Mouse (Mus musculus): ENCODE data around the gene Plppr2. TPM values are rescaled to one million over a fixed set of nuclear protein-coding genes. Genes with fewer than 3 reads are reported as not detected.

Plppr2 gene
- polyA plus RNA-seq, 1 experiment from 2014 or later, result 37.0 TPM

DNA sequence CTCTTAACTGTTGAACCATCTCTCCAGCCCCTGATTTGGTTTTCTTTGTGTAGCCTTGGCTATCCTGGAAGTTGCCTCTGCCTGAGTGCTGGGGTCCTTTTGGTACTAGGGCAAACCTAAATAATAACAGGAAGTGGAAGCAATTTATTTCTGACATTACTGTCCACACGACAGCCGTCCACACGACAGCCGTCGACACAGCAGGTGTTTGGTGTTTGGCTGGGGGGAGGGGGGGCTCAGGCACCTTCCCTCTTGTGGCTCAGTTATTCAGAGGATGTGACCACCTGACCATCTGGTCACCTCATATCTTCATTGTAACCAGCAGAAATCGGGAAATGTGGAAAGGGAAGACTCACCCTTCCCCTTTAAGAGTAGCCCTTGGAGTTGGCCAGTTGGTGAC, 32.0 kb downstream of the Plppr2 start:
- 80% methylated on average over 6 of the region's 6 CpGs for WGBS

DNA sequence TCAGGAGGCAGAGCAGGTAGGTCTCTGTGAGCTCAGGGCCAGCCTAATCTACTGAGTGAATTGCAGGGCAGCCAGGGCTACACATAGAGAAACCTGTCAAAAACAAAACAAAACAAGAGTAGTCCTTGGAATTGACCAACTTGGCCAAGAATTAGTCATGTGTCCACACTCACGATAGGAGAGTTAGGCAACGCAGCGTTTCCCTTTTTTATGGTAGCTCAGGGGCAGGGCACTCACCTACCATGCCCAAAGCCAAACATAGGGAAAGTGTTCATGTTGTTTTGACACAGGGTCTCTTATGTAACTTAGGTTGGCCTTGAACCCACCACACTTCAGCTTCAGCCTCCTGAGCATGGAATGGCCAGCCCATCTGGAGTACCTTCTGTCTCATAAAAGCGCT, 32.5 kb downstream of the Plppr2 start:
- H3K9me3 ChIP-seq, result no peaks in the 10 kb centered on the region
- H3K4me1 ChIP-seq, result no peaks in the 10 kb centered on the region
- no peak overlapping the region for H3K4me2 ChIP-seq
- 0 out of 2 replicates have a peak, but pooled peaks cover under 1% of the 10 kb centered on the region for H3K27me3 ChIP-seq
- no peak overlapping the region for H3K9ac ChIP-seq
- H3K4me3 ChIP-seq (replicated peaks), result no peak overlapping the region
- no peak overlapping the region for H3K27ac ChIP-seq
- no peak for ATAC-seq (ENCODE audit: low FRiP score)
- no peaks in the 10 kb centered on the region for H3K36me3 ChIP-seq (replicated peaks)
- 89% methylated on average over 4 of the region's 4 CpGs for WGBS

More for the DNA sequence above, 32.0 kb downstream of the Plppr2 start:
- H3K36me3 ChIP-seq (replicated peaks), result no peaks in the 10 kb centered on the region
- H3K4me2 ChIP-seq, result no peak overlapping the region
- no peak for ATAC-seq (ENCODE audit: low FRiP score)
- H3K9me3 ChIP-seq, result no peaks in the 10 kb centered on the region
- H3K4me1 ChIP-seq, result no peaks in the 10 kb centered on the region
- no peak overlapping the region for H3K4me3 ChIP-seq (replicated peaks)
- H3K9ac ChIP-seq, result no peak overlapping the region
- H3K27me3 ChIP-seq, result peaks cover 4% of the 10 kb centered on the region
- H3K27ac ChIP-seq, result no peak overlapping the region

DNA sequence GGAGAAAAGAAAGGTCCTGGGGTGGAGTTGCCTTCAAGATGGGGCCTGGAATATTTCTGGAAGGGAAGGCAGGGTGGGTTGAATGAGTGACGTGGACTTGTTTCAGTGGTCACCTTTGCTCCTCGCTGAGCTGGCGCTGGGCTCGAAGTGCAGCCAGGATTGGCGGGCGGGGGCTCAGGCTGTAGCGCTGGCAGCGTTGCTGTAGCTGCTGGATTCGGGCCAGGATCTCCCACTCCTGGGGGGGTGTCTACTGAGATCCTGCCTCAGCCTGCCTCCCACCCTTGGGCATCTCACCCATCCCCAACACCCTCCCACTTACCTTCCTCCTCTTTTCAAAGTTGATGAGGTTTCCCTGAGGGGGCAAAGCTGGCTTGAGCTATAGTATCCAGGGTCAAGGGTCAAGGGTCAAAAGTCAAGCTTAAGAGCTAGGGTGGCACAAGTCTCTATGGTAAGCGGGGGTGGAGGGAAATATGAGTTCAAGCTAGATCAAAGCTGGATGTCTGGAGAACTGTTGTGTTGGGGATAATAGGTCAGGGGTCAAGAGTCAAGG, 39.9 kb downstream of the Plppr2 start:
- Histone ChIP-seq H3K4me3 (replicated peaks) (no peak overlapping the region), H3K27ac (no peak overlapping the region), H3K9ac (no peak overlapping the region), H3K9me3 (no peaks in the 10 kb centered on the region), H3K4me1 (no peaks in the 10 kb centered on the region), H3K27me3 (no peaks in the 10 kb centered on the region), H3K4me2 (no peak overlapping the region), H3K36me3 (replicated peaks) (no peaks in the 10 kb centered on the region)
- no peak for ATAC-seq (ENCODE audit: low FRiP score)
- WGBS, result 83% methylated on average over 10 of the region's 10 CpGs

DNA sequence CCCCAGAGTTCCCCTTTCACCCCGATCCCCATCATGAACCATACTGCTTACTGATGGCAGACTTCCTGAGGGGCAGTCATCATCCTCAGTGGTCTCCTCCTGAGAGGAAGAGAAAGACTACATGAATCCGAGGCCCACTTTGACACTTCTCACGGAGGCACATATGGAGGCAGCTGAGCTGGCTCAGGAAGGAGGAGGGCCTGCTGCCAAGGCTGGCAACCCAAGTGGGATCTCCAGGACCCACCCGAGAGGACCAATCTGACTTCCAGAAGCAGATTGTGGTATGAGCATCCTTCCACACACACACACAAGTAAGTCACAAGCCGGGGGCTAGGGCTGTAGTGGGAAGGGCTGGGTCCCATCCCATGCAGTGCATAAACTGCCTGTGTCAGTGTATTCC, 40.5 kb downstream of the Plppr2 start:
- Histone ChIP-seq H3K36me3 (replicated peaks) (no peaks in the 10 kb centered on the region), H3K9ac (no peak overlapping the region), H3K27ac (no peak overlapping the region), H3K4me2 (no peak overlapping the region), H3K4me3 (replicated peaks) (no peak overlapping the region), H3K27me3 (no peaks in the 10 kb centered on the region), H3K9me3 (no peaks in the 10 kb centered on the region), H3K4me1 (no peaks in the 10 kb centered on the region)
- no peak for ATAC-seq (ENCODE audit: low FRiP score)
- WGBS, result 91% methylated on average over 5 of the region's 5 CpGs

DNA sequence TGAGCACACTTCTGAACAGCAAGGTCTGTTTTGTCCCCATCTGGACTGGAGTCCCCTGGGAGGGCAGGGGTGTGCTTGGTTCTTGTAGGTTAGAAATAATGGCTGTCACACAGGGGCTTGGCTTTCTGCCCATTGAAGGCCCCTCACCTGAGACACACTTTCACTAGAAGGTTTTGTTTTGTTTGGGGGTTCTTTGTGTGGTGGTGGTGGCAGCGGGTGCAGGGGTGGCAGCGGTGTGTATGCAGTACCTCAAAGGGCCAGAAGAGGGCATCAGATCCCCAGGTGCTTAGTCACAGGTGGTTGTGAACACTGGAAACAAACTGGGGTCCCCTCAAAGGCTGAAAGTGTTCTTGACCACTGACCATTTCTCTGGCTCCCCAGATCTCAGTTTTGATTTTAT, 41.1 kb downstream of the Plppr2 start:
- no peak overlapping the region for H3K4me2 ChIP-seq
- no peaks in the 10 kb centered on the region for H3K36me3 ChIP-seq (replicated peaks)
- no peaks in the 10 kb centered on the region for H3K4me1 ChIP-seq
- H3K27me3 ChIP-seq, result no peaks in the 10 kb centered on the region
- 15% methylated on average over 2 of the region's 2 CpGs for WGBS
- no peak overlapping the region for H3K9ac ChIP-seq
- no peaks in the 10 kb centered on the region for H3K9me3 ChIP-seq
- no peak overlapping the region for H3K4me3 ChIP-seq (replicated peaks)
- no peak overlapping the region for H3K27ac ChIP-seq
- no peak for ATAC-seq (ENCODE audit: low FRiP score)

DNA sequence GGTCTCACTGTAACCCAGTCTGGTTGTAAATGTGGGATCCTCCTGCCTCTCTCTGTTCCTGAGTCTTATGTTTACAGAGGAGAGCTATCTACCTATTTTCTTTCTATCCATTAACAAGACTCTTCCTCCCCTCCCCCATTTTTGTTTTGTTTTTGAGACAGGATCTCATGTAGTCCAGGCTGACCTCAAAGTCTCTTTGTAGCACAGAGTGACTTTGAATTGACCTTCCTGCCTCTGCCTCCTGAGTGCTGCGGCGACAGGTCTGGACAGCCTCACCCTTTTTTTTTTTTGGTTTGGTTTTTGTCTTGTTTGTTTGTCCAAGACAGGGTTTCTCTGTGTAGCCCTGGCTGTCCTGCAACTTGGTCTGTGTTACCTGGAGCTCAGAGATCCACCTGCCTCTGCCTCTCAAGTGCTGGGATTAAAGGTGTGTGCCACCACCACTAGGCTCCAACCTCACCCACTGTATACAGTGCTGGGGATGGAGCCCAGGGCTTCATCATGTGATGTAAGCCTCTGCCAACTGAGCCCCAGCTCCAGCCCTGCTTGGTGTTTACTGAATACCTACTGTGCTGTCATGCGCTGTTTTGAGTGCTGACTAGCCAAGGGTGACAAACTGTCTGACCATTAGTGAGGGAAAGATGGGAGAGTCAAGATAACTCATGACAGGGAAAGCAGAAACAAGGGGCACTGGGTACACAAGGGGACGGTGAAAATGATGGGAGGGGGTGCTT, 41.7 kb downstream of the Plppr2 start:
- H3K36me3 ChIP-seq (replicated peaks), result no peaks in the 10 kb centered on the region
- H3K4me2 ChIP-seq, result no peak overlapping the region
- H3K4me3 ChIP-seq (replicated peaks), result no peak overlapping the region
- no peaks in the 10 kb centered on the region; the same call in 1 of the 2 replicates for H3K4me1 ChIP-seq
- H3K27me3 ChIP-seq, result no peaks in the 10 kb centered on the region
- no peak overlapping the region for H3K9ac ChIP-seq
- 89% methylated on average over 4 of the region's 4 CpGs for WGBS
- ATAC-seq (ENCODE audit: low FRiP score), result no peak
- H3K9me3 ChIP-seq, result no peaks in the 10 kb centered on the region
- H3K27ac ChIP-seq, result no peak overlapping the region

DNA sequence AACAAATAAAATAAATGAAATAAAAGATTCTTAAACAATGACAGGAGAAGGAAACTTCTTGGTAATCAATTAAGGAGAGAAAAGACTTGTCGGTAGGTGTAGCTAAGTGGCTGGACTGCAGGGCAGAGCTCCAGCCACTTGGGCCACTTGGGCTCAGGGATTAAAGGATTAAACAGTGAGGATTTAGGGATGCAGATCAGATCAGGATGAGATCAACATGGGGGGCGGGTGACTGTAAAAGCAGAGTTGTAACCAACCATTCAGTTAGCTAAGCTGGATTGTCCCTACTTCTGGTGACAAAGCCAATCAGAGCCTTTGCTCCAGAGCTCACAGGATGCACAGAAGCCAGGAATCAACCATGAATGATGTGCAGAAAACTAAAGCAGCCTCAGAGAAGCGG, 47.1 kb downstream of the Plppr2 start:
- Histone ChIP-seq H3K4me2 (no peak overlapping the region), H3K36me3 (replicated peaks) (no peaks in the 10 kb centered on the region), H3K27me3 (peaks cover 48% of the 10 kb centered on the region), H3K9me3 (no peaks in the 10 kb centered on the region), H3K4me3 (replicated peaks) (no peak overlapping the region), H3K4me1 (peaks cover 18% of the 10 kb centered on the region), H3K9ac (no peak overlapping the region), H3K27ac (no peak overlapping the region)
- ATAC-seq (ENCODE audit: low FRiP score), result no peak
- WGBS, result 5% methylated on average over 3 of the region's 3 CpGs

DNA sequence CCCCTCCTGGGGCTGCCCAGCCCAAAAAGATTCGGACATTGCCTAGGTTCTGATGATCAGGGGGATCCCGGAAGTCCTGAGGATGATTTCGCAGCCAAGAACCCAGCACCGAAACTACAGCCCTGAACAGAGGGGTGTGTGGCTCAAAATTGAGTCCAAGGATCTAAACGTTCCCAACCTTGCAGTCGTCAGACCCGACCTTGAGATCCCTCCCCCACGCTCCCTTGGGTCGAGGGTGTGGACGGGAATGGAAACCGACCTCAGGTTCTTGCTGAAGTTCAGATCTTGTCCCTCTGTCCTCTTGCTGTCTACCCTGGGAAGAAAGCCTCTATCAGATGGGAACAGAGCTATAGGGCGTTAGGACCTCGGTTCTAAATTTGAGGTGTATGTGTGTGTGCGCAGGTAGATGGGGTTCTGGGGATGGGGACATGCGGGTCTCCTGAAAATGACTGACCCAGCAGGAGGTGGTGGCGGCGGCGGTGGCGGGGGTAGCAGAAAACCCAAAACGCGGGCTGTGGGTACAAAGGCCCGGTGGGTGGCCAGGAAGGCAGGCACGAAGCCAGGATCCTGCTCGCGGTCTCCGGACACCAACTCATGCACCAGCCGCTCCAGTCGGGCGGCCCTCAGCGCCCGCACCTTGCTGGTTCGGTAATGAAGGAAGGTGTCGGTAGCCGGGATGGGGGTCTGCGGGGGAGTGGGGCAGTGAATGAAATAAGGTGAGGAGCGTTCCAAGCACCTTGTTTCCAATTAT, 50.9 kb downstream of the Plppr2 start:
- Histone ChIP-seq H3K27me3 (peaks cover 87% of the 10 kb centered on the region), H3K36me3 (replicated peaks) (no peaks in the 10 kb centered on the region), H3K27ac (no peak overlapping the region), H3K9ac (no peak overlapping the region), H3K4me2 (peak overlapping the region; percentile 68), H3K9me3 (no peaks in the 10 kb centered on the region), H3K4me1 (peaks cover 34% of the 10 kb centered on the region), H3K4me3 (replicated peaks) (peak overlapping the region; percentile 42)
- WGBS, result 8% methylated on average over 36 of the region's 36 CpGs
- no peak for ATAC-seq (ENCODE audit: low FRiP score)

DNA sequence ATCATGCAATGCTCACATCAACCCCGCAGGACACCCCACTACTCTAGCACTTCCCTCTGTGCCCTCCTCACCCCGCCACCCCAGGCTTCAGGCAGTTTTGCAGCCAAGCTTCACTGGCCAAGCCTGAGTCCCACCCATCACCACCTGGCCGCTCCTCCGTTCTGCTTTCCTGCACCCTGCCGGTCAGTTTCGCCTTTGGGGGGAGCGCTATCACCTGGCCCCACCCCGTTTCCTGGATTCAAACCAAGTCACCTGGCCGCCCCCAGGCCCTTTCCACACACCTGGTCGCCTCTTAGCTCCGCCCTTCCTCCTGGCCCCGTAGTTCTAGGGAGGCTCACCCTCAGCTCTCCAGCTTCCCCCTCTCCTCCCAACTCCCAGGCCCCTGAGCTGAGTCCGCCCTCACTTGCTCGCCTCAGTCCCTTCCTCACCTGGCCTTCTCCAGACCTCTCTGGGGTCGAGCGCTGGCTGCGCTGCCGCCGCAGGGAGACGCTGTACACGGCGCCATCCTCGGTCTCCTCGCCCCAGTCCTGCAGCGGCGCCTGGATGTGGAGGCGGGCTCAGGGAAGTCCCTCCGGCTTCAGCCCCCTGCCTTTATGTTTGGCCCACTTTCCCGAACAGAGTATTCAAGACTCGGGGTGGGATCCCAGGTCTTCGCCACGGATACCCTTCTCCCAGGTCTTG, 51.7 kb downstream of the Plppr2 start:
- Histone ChIP-seq H3K9ac (peak overlapping the region; percentile 53), H3K36me3 (replicated peaks) (no peaks in the 10 kb centered on the region), H3K4me1 (peaks cover 34% of the 10 kb centered on the region), H3K4me3 (replicated peaks) (peak overlapping the region; percentile 42), H3K9me3 (no peaks in the 10 kb centered on the region), H3K27me3 (peaks cover 94% of the 10 kb centered on the region), H3K27ac (no peak overlapping the region), H3K4me2 (peak overlapping the region; percentile 68)
- no peak for ATAC-seq (ENCODE audit: low FRiP score)
- WGBS, result 1% methylated on average over 32 of the region's 32 CpGs

DNA sequence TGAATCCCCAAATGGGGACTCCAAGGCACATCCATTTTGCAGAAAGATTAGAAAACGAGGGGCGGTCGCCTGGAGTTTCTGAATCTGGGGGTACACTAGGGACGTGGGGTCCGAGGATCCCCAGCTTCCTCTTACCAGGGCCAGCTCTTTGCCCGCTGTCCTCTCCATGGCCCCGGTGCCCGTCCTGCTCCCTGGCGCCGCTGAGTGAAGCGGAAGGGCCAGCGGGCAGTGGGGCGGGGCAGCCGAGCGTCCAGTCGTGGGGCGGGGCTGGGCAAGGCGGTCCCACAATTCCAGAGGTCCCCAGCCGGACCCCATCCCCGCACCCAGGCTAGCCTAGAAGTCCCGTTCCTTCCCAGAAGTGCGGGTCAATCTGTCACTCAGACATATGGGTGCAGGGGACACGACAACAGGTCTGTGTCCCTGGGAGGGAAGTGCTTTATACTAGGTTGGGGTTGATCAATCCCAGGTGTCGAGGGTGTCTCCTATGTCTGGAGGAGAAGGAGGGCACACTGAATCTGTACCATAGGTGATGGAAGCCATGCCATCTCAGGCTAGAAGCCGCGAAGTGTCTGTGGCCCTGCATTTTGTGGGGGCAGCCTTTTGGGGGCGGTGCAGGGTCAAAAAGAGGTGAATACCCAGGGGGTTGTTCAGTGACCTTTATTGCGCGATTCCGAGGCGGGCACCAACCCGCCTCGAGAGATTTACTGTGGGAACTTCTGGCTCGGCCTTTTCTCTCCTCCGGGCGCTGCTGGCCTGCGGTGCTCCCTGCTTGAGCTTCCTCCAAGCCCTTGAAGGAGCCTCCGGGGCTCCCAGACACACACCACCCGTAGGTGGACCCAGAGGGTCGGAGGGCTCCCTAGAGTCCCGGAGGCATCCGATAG, 52.6 kb downstream of the Plppr2 start, which contains the start of gene Rgl3:
Gene Rgl3, minus strand, starts transcription at position 217 of the 881 bp plus-strand sequence.
- Histone ChIP-seq H3K4me2 (peak within 1 kb of the TSS; percentile 68), H3K36me3 (replicated peaks) (no peaks in the 10 kb centered on the region), H3K9ac (peak within 1 kb of the TSS; percentile 53), H3K9me3 (no peaks in the 10 kb centered on the region), H3K27me3 (peaks cover 93% of the 10 kb centered on the region), H3K27ac (no peak within 1 kb of the TSS), H3K4me1 (peaks cover 34% of the 10 kb centered on the region), H3K4me3 (replicated peaks) (peak within 1 kb of the TSS; percentile 42)
- ATAC-seq (ENCODE audit: low FRiP score), result 0 out of 2 replicates have a peak, but pooled peaks have one; percentile 14
- under 1% methylated on average over 42 of the region's 42 CpGs for WGBS

DNA sequence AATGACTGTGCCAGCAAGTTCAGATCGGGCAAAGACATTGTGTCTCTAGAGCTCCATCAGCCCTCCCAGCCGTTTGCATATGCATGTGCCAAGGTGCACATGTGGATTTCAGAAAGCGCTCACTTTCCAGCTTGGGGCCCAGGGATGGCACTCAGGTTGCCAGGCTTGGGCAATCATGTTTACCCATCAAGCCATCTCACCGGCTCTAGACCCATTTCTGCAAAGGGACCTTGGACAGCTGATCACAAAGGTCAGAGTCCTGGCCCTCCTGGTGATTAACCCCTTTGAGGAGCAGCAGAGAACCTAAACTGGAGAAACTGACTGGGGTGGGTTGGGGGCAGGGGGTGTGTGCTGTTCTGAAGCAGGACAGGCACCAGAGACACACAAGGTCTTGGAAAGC, 55.4 kb downstream of the Plppr2 start:
- ATAC-seq (ENCODE audit: low FRiP score), result no peak
- H3K9me3 ChIP-seq, result no peaks in the 10 kb centered on the region
- H3K27me3 ChIP-seq, result peaks cover 70% of the 10 kb centered on the region
- no peak overlapping the region for H3K4me3 ChIP-seq (replicated peaks)
- no peak overlapping the region for H3K4me2 ChIP-seq
- no peaks in the 10 kb centered on the region for H3K36me3 ChIP-seq (replicated peaks)
- 77% methylated on average over 4 of the region's 4 CpGs for WGBS
- H3K4me1 ChIP-seq, result peaks cover 31% of the 10 kb centered on the region
- H3K9ac ChIP-seq, result no peak overlapping the region
- no peak overlapping the region for H3K27ac ChIP-seq
